Mouse (Mus musculus): ENCODE measurements around the gene Sfn. TPM values are rescaled to one million over a fixed set of nuclear protein-coding genes. Genes with fewer than 3 reads are reported as not detected.

Gene Sfn
- polyA plus RNA-seq, 1 experiment from 2014 or later = 11.6 TPM

- H3K36me3 ChIP-seq (ENCODE audit: control insufficient read depth, insufficient read depth, low read length) = no peaks in the 10 kb centered on the region
Measured at GRCm38 (mm10) chr4:133632483-133633327, 30.7 kb upstream of the Sfn start.

GRCm38 (mm10) chr4:133631769-133632411, 29.9 kb upstream of the Sfn start:
- Histone ChIP-seq H3K27ac (ENCODE audit: low read depth, low read length) (no peak overlapping the region), H3K4me3 (ENCODE audit: low read depth, low read length) (peak overlapping the region; percentile 90), H3K9me3 (ENCODE audit: control insufficient read depth, low read length) (no peaks in the 10 kb centered on the region), H3K36me3 (ENCODE audit: control insufficient read depth, insufficient read depth, low read length) (no peaks in the 10 kb centered on the region), H3K9ac (ENCODE audit: low read length) (peak overlapping the region; percentile 93), H3K4me1 (replicated peaks; ENCODE audit: control insufficient read depth, insufficient read depth, low read length) (no peaks in the 10 kb centered on the region; the same call in 1 of the 2 replicates), H3K4me2 (ENCODE audit: low read depth, low read length, severe bottlenecking) (peak overlapping the region; percentile 97), H3K27me3 (ENCODE audit: control insufficient read depth, insufficient read depth, low read length) (no peaks in the 10 kb centered on the region)
- no peak for DNase-seq (ENCODE audit: low spot score)
- WGBS = 55% methylated on average over 9 of the region's 9 CpGs
- ATAC-seq (replicated peaks; ENCODE audit: low FRiP score) = no peak

More at GRCm38 (mm10) chr4:133632483-133633327, 30.7 kb upstream of the Sfn start:
- DNase-seq (ENCODE audit: low spot score) (peak; percentile 79), ATAC-seq (replicated peaks; ENCODE audit: low FRiP score) (peak; percentile 49; the same call in 1 of the 2 replicates)
- H3K9me3 ChIP-seq (ENCODE audit: control insufficient read depth, low read length) = no peaks in the 10 kb centered on the region
- H3K27ac ChIP-seq (ENCODE audit: low read depth, low read length) = no peak overlapping the region; the same call in 1 of the 2 replicates
- no peaks in the 10 kb centered on the region; the same call in 1 of the 2 replicates for H3K4me1 ChIP-seq (replicated peaks; ENCODE audit: control insufficient read depth, insufficient read depth, low read length)
- H3K4me2 ChIP-seq (ENCODE audit: low read depth, low read length, severe bottlenecking) = peak overlapping the region; percentile 97
- peak overlapping the region; percentile 93 for H3K9ac ChIP-seq (ENCODE audit: low read length)
- no peaks in the 10 kb centered on the region for H3K27me3 ChIP-seq (ENCODE audit: control insufficient read depth, insufficient read depth, low read length)
- peak overlapping the region; percentile 90 for H3K4me3 ChIP-seq (ENCODE audit: low read depth, low read length)
- WGBS = under 1% methylated on average over 54 of the region's 69 CpGs

GRCm38 (mm10) chr4:133631071-133631768, 29.3 kb upstream of the Sfn start:
- no peak for ATAC-seq (replicated peaks; ENCODE audit: low FRiP score)
- Histone ChIP-seq H3K9ac (ENCODE audit: low read length) (no peak overlapping the region), H3K27me3 (ENCODE audit: control insufficient read depth, insufficient read depth, low read length) (no peaks in the 10 kb centered on the region), H3K4me2 (ENCODE audit: low read depth, low read length, severe bottlenecking) (no peak overlapping the region), H3K9me3 (ENCODE audit: control insufficient read depth, low read length) (no peaks in the 10 kb centered on the region), H3K4me1 (replicated peaks; ENCODE audit: control insufficient read depth, insufficient read depth, low read length) (no peaks in the 10 kb centered on the region; the same call in 1 of the 2 replicates), H3K36me3 (ENCODE audit: control insufficient read depth, insufficient read depth, low read length) (no peaks in the 10 kb centered on the region), H3K27ac (ENCODE audit: low read depth, low read length) (no peak overlapping the region), H3K4me3 (ENCODE audit: low read depth, low read length) (no peak overlapping the region)
- WGBS = 85% methylated on average over 14 of the region's 14 CpGs
- no peak for DNase-seq (ENCODE audit: low spot score)

- no peak for ATAC-seq (replicated peaks; ENCODE audit: low FRiP score)
- no peak overlapping the region for H3K9ac ChIP-seq (ENCODE audit: low read length)
- 92% methylated on average over 8 of the region's 8 CpGs for WGBS
Measured at GRCm38 (mm10) chr4:133630326-133630920, 28.5 kb upstream of the Sfn start.

GRCm38 (mm10) chr4:133629191-133629590, 27.2 kb upstream of the Sfn start:
- no peaks in the 10 kb centered on the region for H3K36me3 ChIP-seq (ENCODE audit: control insufficient read depth, insufficient read depth, low read length)
- DNase-seq (ENCODE audit: low spot score) = no peak
- H3K27me3 ChIP-seq (ENCODE audit: control insufficient read depth, insufficient read depth, low read length) = no peaks in the 10 kb centered on the region
- no peak for ATAC-seq (replicated peaks; ENCODE audit: low FRiP score)
- H3K4me2 ChIP-seq (ENCODE audit: low read depth, low read length, severe bottlenecking) = no peak overlapping the region
- H3K4me3 ChIP-seq (ENCODE audit: low read depth, low read length) = no peak overlapping the region
- H3K27ac ChIP-seq (ENCODE audit: low read depth, low read length) = no peak overlapping the region
- WGBS = 91% methylated on average over 7 of the region's 7 CpGs
- H3K9ac ChIP-seq (ENCODE audit: low read length) = no peak overlapping the region
- H3K9me3 ChIP-seq (ENCODE audit: control insufficient read depth, low read length) = no peaks in the 10 kb centered on the region
- H3K4me1 ChIP-seq (replicated peaks; ENCODE audit: control insufficient read depth, insufficient read depth, low read length) = no peaks in the 10 kb centered on the region; the same call in 1 of the 2 replicates

More at GRCm38 (mm10) chr4:133630326-133630920, 28.5 kb upstream of the Sfn start:
- Histone ChIP-seq H3K36me3 (ENCODE audit: control insufficient read depth, insufficient read depth, low read length) (no peaks in the 10 kb centered on the region), H3K4me1 (replicated peaks; ENCODE audit: control insufficient read depth, insufficient read depth, low read length) (no peaks in the 10 kb centered on the region; the same call in 1 of the 2 replicates), H3K4me2 (ENCODE audit: low read depth, low read length, severe bottlenecking) (no peak overlapping the region), H3K27ac (ENCODE audit: low read depth, low read length) (no peak overlapping the region), H3K9me3 (ENCODE audit: control insufficient read depth, low read length) (no peaks in the 10 kb centered on the region), H3K4me3 (ENCODE audit: low read depth, low read length) (no peak overlapping the region), H3K27me3 (ENCODE audit: control insufficient read depth, insufficient read depth, low read length) (no peaks in the 10 kb centered on the region)
- DNase-seq (ENCODE audit: low spot score) = no peak

GRCm38 (mm10) chr4:133628517-133628916, 26.5 kb upstream of the Sfn start:
- no peaks in the 10 kb centered on the region for H3K9me3 ChIP-seq (ENCODE audit: control insufficient read depth, low read length)
- H3K27me3 ChIP-seq (ENCODE audit: control insufficient read depth, insufficient read depth, low read length) = no peaks in the 10 kb centered on the region
- no peaks in the 10 kb centered on the region for H3K36me3 ChIP-seq (ENCODE audit: control insufficient read depth, insufficient read depth, low read length)
- no peak overlapping the region for H3K4me3 ChIP-seq (ENCODE audit: low read depth, low read length)
- DNase-seq (ENCODE audit: low spot score) (no peak), ATAC-seq (replicated peaks; ENCODE audit: low FRiP score) (no peak)
- WGBS = 89% methylated on average over 2 of the region's 2 CpGs
- no peak overlapping the region for H3K4me2 ChIP-seq (ENCODE audit: low read depth, low read length, severe bottlenecking)
- H3K9ac ChIP-seq (ENCODE audit: low read length) = no peak overlapping the region
- no peaks in the 10 kb centered on the region; the same call in 1 of the 2 replicates for H3K4me1 ChIP-seq (replicated peaks; ENCODE audit: control insufficient read depth, insufficient read depth, low read length)
- H3K27ac ChIP-seq (ENCODE audit: low read depth, low read length) = no peak overlapping the region

GRCm38 (mm10) chr4:133627039-133627438, 25.1 kb upstream of the Sfn start:
- 92% methylated on average over 14 of the region's 14 CpGs for WGBS

GRCm38 (mm10) chr4:133626621-133627020, 24.7 kb upstream of the Sfn start:
- Histone ChIP-seq H3K9ac (ENCODE audit: low read length) (no peak overlapping the region), H3K4me2 (ENCODE audit: low read depth, low read length, severe bottlenecking) (no peak overlapping the region), H3K9me3 (ENCODE audit: control insufficient read depth, low read length) (no peaks in the 10 kb centered on the region), H3K4me3 (ENCODE audit: low read depth, low read length) (no peak overlapping the region), H3K4me1 (replicated peaks; ENCODE audit: control insufficient read depth, insufficient read depth, low read length) (no peaks in the 10 kb centered on the region), H3K27ac (ENCODE audit: low read depth, low read length) (no peak overlapping the region), H3K27me3 (ENCODE audit: control insufficient read depth, insufficient read depth, low read length) (no peaks in the 10 kb centered on the region), H3K36me3 (ENCODE audit: control insufficient read depth, insufficient read depth, low read length) (no peaks in the 10 kb centered on the region)
- WGBS = 86% methylated on average over 9 of the region's 9 CpGs
- no peak for ATAC-seq (replicated peaks; ENCODE audit: low FRiP score)
- no peak for DNase-seq (ENCODE audit: low spot score)

More at GRCm38 (mm10) chr4:133627039-133627438, 25.1 kb upstream of the Sfn start:
- DNase-seq (ENCODE audit: low spot score) = no peak
- Histone ChIP-seq H3K4me2 (ENCODE audit: low read depth, low read length, severe bottlenecking) (no peak overlapping the region), H3K9ac (ENCODE audit: low read length) (no peak overlapping the region), H3K4me1 (replicated peaks; ENCODE audit: control insufficient read depth, insufficient read depth, low read length) (no peaks in the 10 kb centered on the region), H3K27me3 (ENCODE audit: control insufficient read depth, insufficient read depth, low read length) (no peaks in the 10 kb centered on the region), H3K4me3 (ENCODE audit: low read depth, low read length) (no peak overlapping the region), H3K27ac (ENCODE audit: low read depth, low read length) (no peak overlapping the region), H3K9me3 (ENCODE audit: control insufficient read depth, low read length) (no peaks in the 10 kb centered on the region), H3K36me3 (ENCODE audit: control insufficient read depth, insufficient read depth, low read length) (no peaks in the 10 kb centered on the region)
- no peak for ATAC-seq (replicated peaks; ENCODE audit: low FRiP score)

All from forebrain, embryonic 11.5 days (tissue).